Mouse (Mus musculus) C2C12 (cell line): Measurements from ENCODE around the gene Prkcsh. TPM values are rescaled to one million over a fixed set of nuclear protein-coding genes. Genes with fewer than 3 reads are reported as not detected.

Source experiments
- H3K27me3 ChIP-seq: one replicate; pipeline ENCODE4 v1.6.1; 2011; ENCODE audit not compliant: control insufficient read depth, insufficient read depth, insufficient read length
- H3K36me3 ChIP-seq: one replicate; pipeline ENCODE4 v1.6.1; 2011; ENCODE audit not compliant: control insufficient read depth, insufficient read depth
- H3K4me3 ChIP-seq: one replicate; pipeline ENCODE4 v1.5.1; 2011; ENCODE audit warnings: mild to moderate bottlenecking, control low read depth; ENCODE audit not compliant: poor library complexity, insufficient read depth, severe bottlenecking
- H3K79me2 ChIP-seq: one replicate; pipeline ENCODE4 v1.6.1; 2011; ENCODE audit not compliant: control insufficient read depth, insufficient read depth
- H3K79me3 ChIP-seq: one replicate; pipeline ENCODE4 v1.6.1; 2011; ENCODE audit warnings: low read depth, control low read depth
- H3ac ChIP-seq: one replicate; pipeline ENCODE3; 2011; ENCODE audit warnings: low read depth; ENCODE audit not compliant: control insufficient read depth, insufficient read length
- CEBPB ChIP-seq: IDR thresholded peaks from one replicate; pipeline ENCODE4 v1.6.1; 2011; ENCODE audit warnings: low read depth, mild to moderate bottlenecking, control low read depth, moderate library complexity
- CTCF ChIP-seq: IDR thresholded peaks from one replicate; pipeline ENCODE4 v1.5.1; 2011; ENCODE audit not compliant: control insufficient read depth, insufficient read depth, insufficient read length
- FOSL1 ChIP-seq: IDR thresholded peaks from one replicate; pipeline ENCODE4 v1.8.0; 2011; ENCODE audit warnings: mild to moderate bottlenecking, low read length; ENCODE audit not compliant: poor library complexity, insufficient read depth, severe bottlenecking
- MAX ChIP-seq: IDR thresholded peaks from one replicate; pipeline ENCODE4 v1.6.1; 2011; ENCODE audit warnings: mild to moderate bottlenecking, control low read depth
- MYOD1 ChIP-seq: IDR thresholded peaks from one replicate; pipeline ENCODE4 v1.6.1; 2011; ENCODE audit warnings: low read depth; ENCODE audit not compliant: control insufficient read depth, insufficient read length
- MYOG ChIP-seq: IDR thresholded peaks from one replicate; pipeline ENCODE4 v1.6.1; 2011; ENCODE audit not compliant: control insufficient read depth, insufficient read length; ENCODE audit errors: extremely low read depth
- USF1 ChIP-seq: IDR thresholded peaks from one replicate; pipeline ENCODE4 v1.6.1; 2011; ENCODE audit warnings: low read depth, mild to moderate bottlenecking, control low read depth, moderate library complexity
- polyA plus RNA-seq: library from polyadenylated mRNA; unstranded; fragments of >200 nt; fragmentation: generic; extraction: Trizol; gene quantifications from one replicate; pipeline ENCODE4 v1.2.1, GENCODE M21; 2012; ENCODE audit warnings: missing spikeins

The Prkcsh gene
- polyA plus RNA-seq, 1 experiment, result 134 TPM

- no peaks in the 10 kb centered on the region for H3K79me3 ChIP-seq
- no peak overlapping the region for H3K4me3 ChIP-seq
- H3K79me2 ChIP-seq, result no peaks in the 10 kb centered on the region
- no peaks in the 10 kb centered on the region for H3K27me3 ChIP-seq
- no peak overlapping the region for H3ac ChIP-seq
- TF ChIP-seq MYOD1 (no peak), USF1 (no peak), CEBPB (no peak), MAX (no peak), MYOG (no peak), CTCF (no peak), FOSL1 (no peak)
- peaks cover 19% of the 10 kb centered on the region for H3K36me3 ChIP-seq
These were observed 14.7 kb downstream of the Prkcsh start for GRCm38 (mm10) chr9:22017208-22017825.

GRCm38 (mm10) chr9:22024592-22024991 lies 22.0 kb downstream of the Prkcsh start:
- H3K79me3 ChIP-seq, result no peaks in the 10 kb centered on the region
- no peak for TF ChIP-seq MAX
- no peak for TF ChIP-seq CEBPB
- no peaks in the 10 kb centered on the region for H3K79me2 ChIP-seq
- H3K36me3 ChIP-seq, result no peaks in the 10 kb centered on the region
- H3K27me3 ChIP-seq, result peaks cover 19% of the 10 kb centered on the region
- no peak overlapping the region for H3K4me3 ChIP-seq
- H3ac ChIP-seq, result no peak overlapping the region

- no peak overlapping the region for H3K4me3 ChIP-seq
- H3K79me3 ChIP-seq, result no peaks in the 10 kb centered on the region
- H3K79me2 ChIP-seq, result no peaks in the 10 kb centered on the region
- peaks cover 32% of the 10 kb centered on the region for H3K27me3 ChIP-seq
- no peak overlapping the region for H3ac ChIP-seq
- no peaks in the 10 kb centered on the region for H3K36me3 ChIP-seq
- no peak for TF ChIP-seq CEBPB
- no peak for TF ChIP-seq MYOD1
- TF ChIP-seq CTCF, result no peak
- no peak for TF ChIP-seq MYOG
- TF ChIP-seq MAX, result no peak
- no peak for TF ChIP-seq FOSL1
- no peak for TF ChIP-seq USF1
These were observed 25.9 kb downstream of the Prkcsh start for GRCm38 (mm10) chr9:22028467-22028866.

- TF ChIP-seq CTCF (no peak), CEBPB (no peak), USF1 (no peak), MYOG (no peak), MYOD1 (no peak), FOSL1 (no peak), MAX (no peak)
- Histone ChIP-seq H3K79me3 (no peaks in the 10 kb centered on the region), H3K36me3 (no peaks in the 10 kb centered on the region), H3K27me3 (peaks cover 32% of the 10 kb centered on the region), H3K79me2 (no peaks in the 10 kb centered on the region), H3ac (no peak overlapping the region), H3K4me3 (no peak overlapping the region)
These were observed 27.8 kb downstream of the Prkcsh start for GRCm38 (mm10) chr9:22030386-22030785.

GRCm38 (mm10) chr9:22035300-22036044 lies 32.9 kb downstream of the Prkcsh start:
- Histone ChIP-seq H3ac (no peak overlapping the region), H3K4me3 (no peak overlapping the region), H3K79me3 (no peaks in the 10 kb centered on the region), H3K27me3 (peaks cover 27% of the 10 kb centered on the region), H3K36me3 (no peaks in the 10 kb centered on the region), H3K79me2 (no peaks in the 10 kb centered on the region)
- no peak for TF ChIP-seq MYOD1
- no peak for TF ChIP-seq FOSL1
- no peak for TF ChIP-seq CTCF
- no peak for TF ChIP-seq USF1
- TF ChIP-seq MAX, result no peak
- TF ChIP-seq MYOG, result no peak

GRCm38 (mm10) chr9:22037826-22038225 lies 35.2 kb downstream of the Prkcsh start:
- Histone ChIP-seq H3K79me3 (no peaks in the 10 kb centered on the region), H3K79me2 (no peaks in the 10 kb centered on the region), H3K36me3 (no peaks in the 10 kb centered on the region), H3K27me3 (peaks cover 24% of the 10 kb centered on the region), H3ac (no peak overlapping the region), H3K4me3 (no peak overlapping the region)
- TF ChIP-seq CEBPB, result no peak
